Mouse (Mus musculus) CH12.LX (cell line): ENCODE results near the gene Mcts2. TPM values are rescaled to one million over a fixed set of nuclear protein-coding genes. Genes with fewer than 3 reads are reported as not detected.

Source experiments
- DNase-seq: peaks from one replicate; pipeline ENCODE4 v3.0.0-alpha.2; 2013; ENCODE audit errors: extremely low read depth
- H3K27ac ChIP-seq: 2 replicates; pipeline ENCODE4 v1.5.1; 2012; ENCODE audit warnings: low read depth, mild to moderate bottlenecking, control low read depth, moderate library complexity; ENCODE audit not compliant: insufficient read depth
- H3K27me3 ChIP-seq: replicated peaks from 2 replicates; pipeline ENCODE3; 2012; ENCODE audit warnings: inconsistent platforms
- H3K36me3 ChIP-seq, 2 experiments: replicated peaks in 1 of 2; 2 replicates each; pipeline versions ENCODE3 to v1.6.1; 2012; ENCODE audit warnings: inconsistent platforms in 1 of 2, low read length in 1 of 2, mild to moderate bottlenecking in 1 of 2, mixed read lengths in 1 of 2, moderate library complexity in 1 of 2; ENCODE audit not compliant: control insufficient read depth in 1 of 2, insufficient read depth in 1 of 2
- H3K4me1 ChIP-seq, 2 experiments: 2 replicates each; pipeline ENCODE4 v1.6.1; 2012; ENCODE audit warnings: inconsistent platforms in 1 of 2, moderate library complexity in 1 of 2; ENCODE audit not compliant: insufficient read depth in 2 of 2, control insufficient read depth in 1 of 2
- H3K4me2 ChIP-seq: 2 replicates; pipeline ENCODE4 v1.6.1; 2012; ENCODE audit warnings: low read depth, mild to moderate bottlenecking, control low read depth; ENCODE audit not compliant: poor library complexity, insufficient read depth, severe bottlenecking
- H3K4me3 ChIP-seq, 3 experiments: fragments of 150-350 bp in 1 of 3; sonication (generic) in 1 of 3; replicated peaks in 1 of 3; 2 replicates each; pipeline versions ENCODE3 to v1.5.1; 2011 to 2012; ENCODE audit warnings: low read depth in 2 of 3, low read length in 2 of 3, mild to moderate bottlenecking in 2 of 3, moderate library complexity in 2 of 3, control low read depth in 1 of 3, improper control_type of control experiment in 1 of 3, inconsistent platforms in 1 of 3, mixed read lengths in 1 of 3; ENCODE audit not compliant: poor library complexity in 1 of 3
- H3K79me2 ChIP-seq: replicated peaks from 2 replicates; pipeline ENCODE4 v1.6.1; 2012; ENCODE audit warnings: mild to moderate bottlenecking, moderate library complexity; ENCODE audit not compliant: control insufficient read depth, poor library complexity, insufficient read depth, severe bottlenecking; ENCODE audit errors: extremely low read depth
- H3K9ac ChIP-seq: 2 replicates; pipeline ENCODE4 v1.6.1; 2012; ENCODE audit warnings: low read depth, mild to moderate bottlenecking, control low read depth, moderate library complexity; ENCODE audit not compliant: insufficient read depth
- H3K9me3 ChIP-seq: replicated peaks from 2 replicates; pipeline ENCODE3; 2012; ENCODE audit warnings: low read length, inconsistent platforms, mixed read lengths
- CHD2 ChIP-seq: IDR thresholded peaks from 2 replicates; pipeline ENCODE4 v1.6.1; 2011; ENCODE audit warnings: low read length, improper control_type of control experiment
- CTCF ChIP-seq, 2 experiments: IDR thresholded peaks in 1 of 2; conservative IDR thresholded peaks in 1 of 2; 2 replicates each; pipeline ENCODE4 v1.5.1; 2011 to 2012; ENCODE audit warnings: low read depth in 2 of 2, low read length in 2 of 2, improper control_type of control experiment in 1 of 2, inconsistent platforms in 1 of 2, mild to moderate bottlenecking in 1 of 2, moderate library complexity in 1 of 2
- E2F4 ChIP-seq: IDR thresholded peaks from 2 replicates; pipeline ENCODE4 v1.6.1; 2011; ENCODE audit warnings: low read depth, low read length, improper control_type of control experiment; ENCODE audit not compliant: insufficient replicate concordance
- EP300 ChIP-seq: IDR thresholded peaks from 2 replicates; pipeline ENCODE4 v1.6.1; 2011; ENCODE audit warnings: low read length, improper control_type of control experiment
- ETS1 ChIP-seq: conservative IDR thresholded peaks from 2 replicates; pipeline ENCODE4 v1.6.1; 2012; ENCODE audit warnings: low read depth, mild to moderate bottlenecking, inconsistent platforms, low read length, improper control_type of control experiment, moderate library complexity
- GABPA ChIP-seq: IDR thresholded peaks from 2 replicates; pipeline ENCODE4 v1.6.1; 2012; ENCODE audit warnings: low read depth, low read length, improper control_type of control experiment, inconsistent platforms; ENCODE audit not compliant: insufficient replicate concordance
- IRF4 ChIP-seq: IDR thresholded peaks from 2 replicates; pipeline ENCODE4 v1.6.1; 2014; ENCODE audit warnings: low read depth, mild to moderate bottlenecking, inconsistent platforms, low read length, improper control_type of control experiment
- MAFK ChIP-seq: IDR thresholded peaks from 2 replicates; pipeline ENCODE4 v1.6.1; 2011; ENCODE audit warnings: low read length, improper control_type of control experiment; ENCODE audit not compliant: insufficient replicate concordance
- MAZ ChIP-seq: IDR thresholded peaks from 2 replicates; pipeline ENCODE4 v1.6.1; 2012; ENCODE audit warnings: low read depth, mild to moderate bottlenecking, inconsistent platforms, low read length, improper control_type of control experiment, moderate library complexity
- MYC ChIP-seq: IDR thresholded peaks from 2 replicates; pipeline ENCODE4 v1.6.1; 2011; ENCODE audit warnings: low read depth, mild to moderate bottlenecking, improper control_type of control experiment, low read length
- NRF1 ChIP-seq: IDR thresholded peaks from 2 replicates; pipeline ENCODE4 v1.6.1; 2014; ENCODE audit warnings: low read depth, mild to moderate bottlenecking, inconsistent platforms, low read length, improper control_type of control experiment, moderate library complexity
- POLR2A ChIP-seq: IDR thresholded peaks from 2 replicates; pipeline ENCODE4 v1.6.1; 2011; ENCODE audit warnings: low read depth, mild to moderate bottlenecking, improper control_type of control experiment, low read length
- RAD21 ChIP-seq: IDR thresholded peaks from 2 replicates; pipeline ENCODE4 v1.6.1; 2011; ENCODE audit warnings: low read depth, mild to moderate bottlenecking, low read length, improper control_type of control experiment, moderate library complexity
- RCOR1 ChIP-seq: conservative IDR thresholded peaks from 2 replicates; pipeline ENCODE4 v1.6.1; 2012; ENCODE audit warnings: low read depth, mild to moderate bottlenecking, inconsistent platforms, low read length, improper control_type of control experiment
- SIN3A ChIP-seq: IDR thresholded peaks from 2 replicates; pipeline ENCODE4 v1.6.1; 2012; ENCODE audit warnings: low read length, improper control_type of control experiment, inconsistent platforms
- SMC3 ChIP-seq: IDR thresholded peaks from 2 replicates; pipeline ENCODE4 v1.6.1; 2011; ENCODE audit warnings: low read depth, low read length, improper control_type of control experiment
- TCF12 ChIP-seq: IDR thresholded peaks from 2 replicates; pipeline ENCODE4 v1.6.1; 2014; ENCODE audit warnings: low read depth, mild to moderate bottlenecking, inconsistent platforms, low read length, improper control_type of control experiment
- UBTF ChIP-seq: IDR thresholded peaks from 2 replicates; pipeline ENCODE4 v1.6.1; 2012; ENCODE audit warnings: low read depth, mild to moderate bottlenecking, inconsistent platforms, low read length, improper control_type of control experiment, moderate library complexity
- dilution Hi-C: fragments of 300-500 bp; cut with MboI; formaldehyde crosslinking; loops from 2 replicates; pipeline ENCODE4 v1.14.3; 2020; ENCODE audit warnings: low sequenced_read_pairs; ENCODE audit not compliant: extremely low pct_unique_long_range_greater_than_20kb, extremely low pct_ligation_motif_present
- in situ Hi-C: fragments of 300-500 bp; cut with MboI; formaldehyde crosslinking; loops from 3 replicates; pipeline ENCODE4 v1.14.3; 2019; ENCODE audit warnings: low sequenced_read_pairs, low pct_ligation_motif_present, low pct_unique_long_range_greater_than_20kb, mixed read lengths
- polyA plus RNA-seq: library from polyadenylated mRNA; unstranded; fragments of >175 nt; gene quantifications from 2 replicates; pipeline ENCODE4 v1.2.1, GENCODE M21; 2012; ENCODE audit warnings: low read depth; ENCODE audit not compliant: insufficient read length
- total RNA-seq, 2 experiments: library from RNA; depleted of rRNA; stranded (reverse); fragments of 300-350 nt in 1 of 2; fragments of >200 nt in 1 of 2; gene quantifications; 2 replicates each; pipeline ENCODE4 v1.2.3; 2012 to 2014

Mcts2 gene
- total and polyA plus RNA-seq, 3 experiments, result 1.5 to 3.3 (median 3.2) TPM

- Histone ChIP-seq H3K9ac (no peak overlapping the region), H3K27ac (no peak overlapping the region), H3K4me2 (no peak overlapping the region), H3K4me1 (peaks cover 19 to 76% of the 10 kb centered on the region in 2 experiments), H3K9me3 (no peaks in the 10 kb centered on the region), H3K79me2 (peaks cover 76% of the 10 kb centered on the region), H3K36me3 (peaks cover 56 to 80% of the 10 kb centered on the region in 2 experiments), H3K4me3 (no peak overlapping the region), H3K27me3 (no peaks in the 10 kb centered on the region)
- dilution Hi-C loops (no loop called here), in situ Hi-C loops (no loop called here)
- TF ChIP-seq UBTF (no peak), RCOR1 (no peak), EP300 (no peak), SIN3A (no peak)
- no peak for DNase-seq
Measured at GRCm38 (mm10) chr2:152675252-152675791, 11.5 kb upstream of the Mcts2 start.

- peaks cover 11 to 59% of the 10 kb centered on the region in 2 experiments for H3K4me1 ChIP-seq
- no peak overlapping the region for H3K4me3 ChIP-seq
- DNase-seq, result peak; percentile 57
- H3K9ac ChIP-seq, result no peak overlapping the region
- peaks cover 50% of the 10 kb centered on the region for H3K79me2 ChIP-seq
- no peak overlapping the region for H3K27ac ChIP-seq
- H3K36me3 ChIP-seq, result peaks cover 76 to 91% of the 10 kb centered on the region in 2 experiments
- no peak overlapping the region for H3K4me2 ChIP-seq
- no peaks in the 10 kb centered on the region for H3K27me3 ChIP-seq
- TF ChIP-seq IRF4, result no peak
- peak in 1 of 2 experiments; percentile 98; a peak in 2 of 4 replicates for TF ChIP-seq CTCF (conservative IDR thresholded peaks at IDR 0.05 in 1 of 2, IDR thresholded peaks at IDR 0.05 in 1 of 2; ENCODE audit: low read depth in 2 of 2, low read length in 2 of 2)
- TF ChIP-seq RAD21, result peak; percentile 48
- peak; percentile 81 for TF ChIP-seq SMC3
- peak; percentile 74; the same call in 1 of the 2 replicates for TF ChIP-seq MYC
- TF ChIP-seq, all 38 proteins: peak for 4
- in situ Hi-C loops, result no loop called here
- no peaks in the 10 kb centered on the region for H3K9me3 ChIP-seq
- dilution Hi-C loops, result no loop called here
Measured at GRCm38 (mm10) chr2:152678302-152678701, 8.5 kb upstream of the Mcts2 start.

- Histone ChIP-seq H3K27me3 (no peaks in the 10 kb centered on the region), H3K4me1 (peaks cover 11 to 54% of the 10 kb centered on the region in 2 experiments), H3K9ac (no peak overlapping the region), H3K9me3 (no peaks in the 10 kb centered on the region), H3K36me3 (peaks cover 81 to 96% of the 10 kb centered on the region in 2 experiments), H3K79me2 (peaks cover 45% of the 10 kb centered on the region), H3K27ac (no peak overlapping the region), H3K4me2 (no peak overlapping the region), H3K4me3 (no peak overlapping the region)
- dilution Hi-C loops, result no loop called here
- TF ChIP-seq POLR2A, result no peak
- TF ChIP-seq GABPA, result no peak
- no peak for TF ChIP-seq E2F4
- TF ChIP-seq MAZ, result no peak
- TF ChIP-seq CHD2, result no peak
- TF ChIP-seq ETS1, result no peak
- TF ChIP-seq RCOR1, result no peak
- TF ChIP-seq MAFK, result no peak
- no peak for TF ChIP-seq TCF12
- no peak for TF ChIP-seq NRF1
- in situ Hi-C loops, result no loop called here
- no peak for DNase-seq
Measured at GRCm38 (mm10) chr2:152678925-152679324, 7.9 kb upstream of the Mcts2 start.
